Mouse (Mus musculus) neural tube, embryonic 13.5 days (tissue): ENCODE results near the gene Galnt17. TPM values are rescaled to one million over a fixed set of nuclear protein-coding genes. Genes with fewer than 3 reads are reported as not detected.

Experiments used
- ATAC-seq: fragments of 200-750 bp; cut with Nextera tagmentation; 2 replicates; pipeline ENCODE4 v1.8.0; 2017; ENCODE audit warnings: low read depth, mild to moderate bottlenecking, moderate TSS enrichment, moderate library complexity
- H3K27ac ChIP-seq: fragments of 300-500 bp; sonication (generic); replicated peaks from 2 replicates; pipeline ENCODE4 v1.5.1; 2015; ENCODE audit warnings: moderate library complexity, mild to moderate bottlenecking, inconsistent platforms
- H3K27me3 ChIP-seq: fragments of 300-500 bp; sonication (generic); 2 replicates; pipeline ENCODE4 v1.6.1; 2015; ENCODE audit warnings: mild to moderate bottlenecking, inconsistent platforms
- H3K36me3 ChIP-seq: fragments of 300-500 bp; sonication (generic); 2 replicates; pipeline ENCODE4 v1.6.1; 2015; ENCODE audit warnings: mild to moderate bottlenecking, inconsistent platforms
- H3K4me1 ChIP-seq: fragments of 300-500 bp; sonication (generic); replicated peaks from 2 replicates; pipeline ENCODE4 v1.6.1; 2015; ENCODE audit warnings: inconsistent platforms
- H3K4me2 ChIP-seq: fragments of 300-500 bp; sonication (generic); 2 replicates; pipeline ENCODE4 v1.6.1; 2015; ENCODE audit warnings: inconsistent platforms, mild to moderate bottlenecking, moderate library complexity
- H3K4me3 ChIP-seq: fragments of 300-500 bp; sonication (generic); 2 replicates; pipeline ENCODE4 v1.5.1; 2015; ENCODE audit warnings: mild to moderate bottlenecking, inconsistent platforms
- H3K9ac ChIP-seq: fragments of 300-500 bp; sonication (generic); 2 replicates; pipeline ENCODE4 v1.6.1; 2015; ENCODE audit warnings: moderate library complexity, mild to moderate bottlenecking, inconsistent platforms
- H3K9me3 ChIP-seq: fragments of 300-500 bp; sonication (generic); 2 replicates; pipeline ENCODE4 v1.6.1; 2016; ENCODE audit warnings: inconsistent platforms
- WGBS: fragments of 180-500 bp; shearing (Covaris S2); methylation state at CpG from one replicate; pipeline ENCODE4 v1.1.7; 2015; 5-methylcytosine and 5-hydroxymethylcytosine counted together
- polyA plus RNA-seq: library from polyadenylated mRNA; unstranded; fragments of >200 nt; fragmentation: Nextera tagmentation; extraction: Ambion mirVana; gene quantifications from 2 replicates; pipeline ENCODE4 v1.2.1, GENCODE M21; 2015

The Galnt17 gene
- polyA plus RNA-seq, 1 experiment from 2014 or later: 10.7 TPM

DNA sequence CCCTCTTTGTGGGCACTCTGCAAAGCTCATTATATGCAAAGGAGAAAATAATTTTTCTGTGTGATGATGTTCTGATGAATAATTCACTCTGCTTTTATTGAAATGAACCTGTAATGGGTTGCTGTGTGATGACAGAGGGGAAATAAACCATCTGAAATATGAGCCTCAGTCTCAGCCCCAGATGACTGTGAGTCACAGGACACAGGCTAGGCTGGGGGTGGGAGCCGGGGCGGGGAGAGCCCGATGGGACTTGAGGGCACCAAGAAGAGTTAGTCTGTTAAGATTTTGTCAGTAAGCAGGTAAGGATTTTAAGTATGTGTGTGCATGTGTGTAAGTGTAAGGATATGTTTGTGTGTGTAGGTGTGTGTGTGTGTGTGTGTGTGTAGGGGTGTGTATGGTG is 406.6 kb downstream of the Galnt17 start:
- no peak overlapping the region for H3K9ac ChIP-seq
- ATAC-seq: no peak
- WGBS: 82% methylated on average over 3 of the region's 3 CpGs
- no peak overlapping the region for H3K4me2 ChIP-seq
- peaks cover 5% of the 10 kb centered on the region; the same call in 1 of the 2 replicates for H3K36me3 ChIP-seq
- no peaks in the 10 kb centered on the region for H3K9me3 ChIP-seq
- H3K27ac ChIP-seq: no peak overlapping the region
- no peaks in the 10 kb centered on the region for H3K27me3 ChIP-seq
- no peak overlapping the region for H3K4me3 ChIP-seq
- no peaks in the 10 kb centered on the region for H3K4me1 ChIP-seq

DNA sequence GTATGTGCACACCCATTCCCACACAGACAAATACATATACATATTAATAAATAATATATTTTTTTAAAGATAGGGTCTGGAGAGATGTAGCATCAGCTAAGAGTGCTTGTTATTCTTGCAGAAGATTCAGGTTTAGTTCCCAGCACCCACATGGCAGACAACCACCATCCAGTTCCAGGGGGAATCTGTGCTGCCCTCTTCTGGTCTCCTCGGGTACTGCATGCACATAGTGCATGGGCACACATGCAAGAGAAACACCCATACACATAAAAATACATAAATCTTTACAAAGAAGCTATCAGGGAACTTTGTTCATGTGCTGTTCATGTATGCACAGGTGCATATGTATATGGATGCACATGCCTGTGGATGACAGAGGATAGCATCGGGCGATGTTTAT is 412.3 kb downstream of the Galnt17 start:
- Histone ChIP-seq H3K27me3 (no peaks in the 10 kb centered on the region), H3K9me3 (no peaks in the 10 kb centered on the region; the same call in 1 of the 2 replicates), H3K27ac (no peak overlapping the region), H3K4me2 (no peak overlapping the region), H3K4me1 (peaks cover 14% of the 10 kb centered on the region), H3K36me3 (peaks cover 5% of the 10 kb centered on the region; the same call in 1 of the 2 replicates), H3K4me3 (no peak overlapping the region), H3K9ac (no peak overlapping the region)
- 93% methylated on average over 3 of the region's 3 CpGs for WGBS
- no peak for ATAC-seq

GRCm38 (mm10) chr5:130891735-130892134 is 416.6 kb downstream of the Galnt17 start:
- no peaks in the 10 kb centered on the region; the same call in 1 of the 2 replicates for H3K9me3 ChIP-seq
- peaks cover 26% of the 10 kb centered on the region for H3K4me1 ChIP-seq
- no peak overlapping the region for H3K27ac ChIP-seq
- WGBS: 46% methylated on average over 5 of the region's 5 CpGs
- H3K4me2 ChIP-seq: no peak overlapping the region
- no peak for ATAC-seq
- no peaks in the 10 kb centered on the region for H3K27me3 ChIP-seq
- H3K36me3 ChIP-seq: peaks cover 5% of the 10 kb centered on the region; the same call in 1 of the 2 replicates
- H3K9ac ChIP-seq: no peak overlapping the region
- H3K4me3 ChIP-seq: no peak overlapping the region

GRCm38 (mm10) chr5:130880331-130880730 is 428.0 kb downstream of the Galnt17 start:
- Histone ChIP-seq H3K4me2 (no peak overlapping the region), H3K27ac (no peak overlapping the region)

GRCm38 (mm10) chr5:130875391-130875790 is 432.9 kb downstream of the Galnt17 start:
- H3K27ac ChIP-seq: no peak overlapping the region
- no peaks in the 10 kb centered on the region for H3K4me1 ChIP-seq
- no peak overlapping the region for H3K4me3 ChIP-seq
- H3K36me3 ChIP-seq: peaks cover 21% of the 10 kb centered on the region
- 0 out of 2 replicates have a peak, but pooled peaks cover 9% of the 10 kb centered on the region for H3K9me3 ChIP-seq
- WGBS: 81% methylated on average over 3 of the region's 3 CpGs
- no peaks in the 10 kb centered on the region for H3K27me3 ChIP-seq
- H3K9ac ChIP-seq: no peak overlapping the region
- no peak overlapping the region for H3K4me2 ChIP-seq
- no peak for ATAC-seq

More at GRCm38 (mm10) chr5:130880331-130880730, 428.0 kb downstream of the Galnt17 start:
- no peak overlapping the region for H3K4me3 ChIP-seq
- no peak overlapping the region for H3K9ac ChIP-seq
- H3K4me1 ChIP-seq: no peaks in the 10 kb centered on the region
- peaks cover 16% of the 10 kb centered on the region; the same call in 1 of the 2 replicates for H3K36me3 ChIP-seq
- 67% methylated on average over 5 of the region's 5 CpGs for WGBS
- no peaks in the 10 kb centered on the region for H3K27me3 ChIP-seq
- H3K9me3 ChIP-seq: 0 out of 2 replicates have a peak, but pooled peaks cover 3% of the 10 kb centered on the region
- no peak for ATAC-seq

DNA sequence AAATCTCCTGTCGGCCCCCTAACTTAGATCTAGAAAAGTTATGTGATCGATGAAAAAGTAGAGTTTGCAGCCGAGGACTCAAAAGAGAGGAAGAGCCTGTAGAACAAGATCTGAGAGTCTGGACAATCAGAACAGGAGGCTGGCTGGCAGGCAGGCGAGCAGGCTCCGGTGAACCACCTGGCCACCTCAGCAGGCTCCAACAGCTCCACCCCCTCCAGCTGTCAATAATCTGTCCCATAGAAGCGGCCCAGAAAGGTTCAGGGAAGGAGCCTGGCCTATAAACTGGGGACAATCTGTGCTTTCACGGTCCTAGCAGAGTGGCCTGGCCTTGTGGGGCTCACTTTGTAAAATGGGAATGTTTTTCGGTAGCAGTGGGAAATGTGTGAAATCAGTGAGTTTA is 437.2 kb downstream of the Galnt17 start:
- no peak for ATAC-seq
- H3K36me3 ChIP-seq: peaks cover 16% of the 10 kb centered on the region

DNA sequence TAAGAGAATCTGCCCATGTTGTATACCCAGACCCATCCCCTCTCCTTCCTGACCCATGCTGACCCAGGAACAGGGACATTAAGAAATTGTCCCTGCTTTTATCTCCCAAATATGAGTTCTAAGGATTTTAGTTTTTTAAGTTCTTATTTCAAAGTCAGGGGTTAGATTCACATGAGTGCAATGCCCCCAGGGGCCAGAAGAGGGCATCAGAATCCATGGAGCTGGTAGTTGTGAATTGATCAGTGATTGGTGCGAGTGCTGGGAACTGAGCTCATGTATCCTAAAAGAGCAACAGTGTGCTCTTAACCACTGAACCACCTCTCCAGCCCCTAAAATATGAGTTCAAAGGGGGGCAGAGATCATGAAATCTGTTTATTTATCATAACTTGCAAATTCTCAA is 438.4 kb downstream of the Galnt17 start:
- 75% methylated on average over 1 of the region's 1 CpGs for WGBS
- no peak overlapping the region for H3K9ac ChIP-seq
- no peak overlapping the region for H3K4me3 ChIP-seq
- H3K4me1 ChIP-seq: no peaks in the 10 kb centered on the region
- no peak for ATAC-seq
- 0 out of 2 replicates have a peak, but pooled peaks cover 11% of the 10 kb centered on the region for H3K9me3 ChIP-seq
- H3K36me3 ChIP-seq: peaks cover 8% of the 10 kb centered on the region
- H3K4me2 ChIP-seq: no peak overlapping the region
- no peaks in the 10 kb centered on the region for H3K27me3 ChIP-seq
- H3K27ac ChIP-seq: no peak overlapping the region

More for the DNA sequence above, 437.2 kb downstream of the Galnt17 start:
- Histone ChIP-seq H3K27ac (no peak overlapping the region), H3K9ac (no peak overlapping the region), H3K27me3 (no peaks in the 10 kb centered on the region), H3K4me3 (no peak overlapping the region), H3K4me1 (no peaks in the 10 kb centered on the region), H3K9me3 (0 out of 2 replicates have a peak, but pooled peaks cover 11% of the 10 kb centered on the region), H3K4me2 (no peak overlapping the region)
- 69% methylated on average over 8 of the region's 8 CpGs for WGBS

GRCm38 (mm10) chr5:130862302-130862701 is 446.0 kb downstream of the Galnt17 start:
- Histone ChIP-seq H3K36me3 (no peaks in the 10 kb centered on the region), H3K9me3 (no peaks in the 10 kb centered on the region), H3K4me3 (no peak overlapping the region), H3K4me2 (no peak overlapping the region), H3K27ac (no peak overlapping the region), H3K4me1 (no peaks in the 10 kb centered on the region), H3K9ac (no peak overlapping the region), H3K27me3 (0 out of 2 replicates have a peak, but pooled peaks cover 3% of the 10 kb centered on the region)
- WGBS: 66% methylated on average over 5 of the region's 5 CpGs
- no peak for ATAC-seq

GRCm38 (mm10) chr5:130859736-130860135 is 448.6 kb downstream of the Galnt17 start:
- no peak overlapping the region for H3K27ac ChIP-seq
- no peaks in the 10 kb centered on the region for H3K36me3 ChIP-seq
- H3K4me2 ChIP-seq: no peak overlapping the region
- H3K4me3 ChIP-seq: no peak overlapping the region
- no peak overlapping the region for H3K9ac ChIP-seq
- 49% methylated on average over 5 of the region's 6 CpGs for WGBS
- H3K9me3 ChIP-seq: no peaks in the 10 kb centered on the region
- H3K27me3 ChIP-seq: 0 out of 2 replicates have a peak, but pooled peaks cover 3% of the 10 kb centered on the region
- ATAC-seq: no peak
- no peaks in the 10 kb centered on the region for H3K4me1 ChIP-seq

DNA sequence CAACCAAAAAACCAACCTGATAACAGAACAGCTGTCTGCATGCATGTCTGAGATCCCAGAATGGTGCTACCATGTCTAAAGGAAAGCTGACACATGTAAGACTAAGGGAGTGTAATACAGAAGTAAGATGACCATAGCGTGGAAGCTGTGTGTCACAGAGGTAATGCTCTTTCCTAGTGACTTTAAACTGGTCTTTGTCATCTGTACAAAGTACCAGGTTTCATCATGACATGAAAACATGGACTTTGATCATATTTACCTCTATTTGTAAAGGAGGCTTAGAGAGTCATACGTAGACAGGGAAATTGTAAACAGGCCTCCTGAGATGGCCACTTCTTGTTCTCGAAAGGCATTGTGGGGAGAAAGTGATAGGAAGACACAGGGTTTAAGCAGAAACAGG is 449.6 kb downstream of the Galnt17 start:
- no peak overlapping the region for H3K4me3 ChIP-seq
- H3K9ac ChIP-seq: no peak overlapping the region
- H3K4me1 ChIP-seq: no peaks in the 10 kb centered on the region
- WGBS: 86% methylated on average over 3 of the region's 3 CpGs
- no peaks in the 10 kb centered on the region for H3K9me3 ChIP-seq
- H3K4me2 ChIP-seq: no peak overlapping the region
- H3K36me3 ChIP-seq: no peaks in the 10 kb centered on the region
- 0 out of 2 replicates have a peak, but pooled peaks cover 3% of the 10 kb centered on the region for H3K27me3 ChIP-seq
- ATAC-seq: no peak
- H3K27ac ChIP-seq: no peak overlapping the region

GRCm38 (mm10) chr5:130858148-130858547 is 450.1 kb downstream of the Galnt17 start:
- Histone ChIP-seq H3K36me3 (no peaks in the 10 kb centered on the region), H3K9me3 (no peaks in the 10 kb centered on the region), H3K27me3 (0 out of 2 replicates have a peak, but pooled peaks cover 3% of the 10 kb centered on the region), H3K4me3 (no peak overlapping the region), H3K27ac (no peak overlapping the region), H3K9ac (no peak overlapping the region), H3K4me2 (no peak overlapping the region), H3K4me1 (no peaks in the 10 kb centered on the region)
- 25% methylated on average over 8 of the region's 8 CpGs for WGBS
- peak; percentile 66; the same call in 1 of the 2 replicates for ATAC-seq

GRCm38 (mm10) chr5:130854430-130854829 is 453.9 kb downstream of the Galnt17 start:
- Histone ChIP-seq H3K27me3 (0 out of 2 replicates have a peak, but pooled peaks cover 3% of the 10 kb centered on the region), H3K4me2 (no peak overlapping the region), H3K4me3 (no peak overlapping the region), H3K4me1 (peaks cover 8% of the 10 kb centered on the region), H3K9ac (no peak overlapping the region), H3K9me3 (no peaks in the 10 kb centered on the region), H3K27ac (no peak overlapping the region), H3K36me3 (no peaks in the 10 kb centered on the region)
- WGBS: 89% methylated on average over 7 of the region's 7 CpGs
- no peak for ATAC-seq

GRCm38 (mm10) chr5:130853371-130853770 is 454.9 kb downstream of the Galnt17 start:
- WGBS: 1% methylated on average over 10 of the region's 10 CpGs
- H3K9me3 ChIP-seq: no peaks in the 10 kb centered on the region
- no peak for ATAC-seq
- no peak overlapping the region for H3K9ac ChIP-seq
- no peak overlapping the region for H3K4me3 ChIP-seq
- H3K4me2 ChIP-seq: no peak overlapping the region
- H3K4me1 ChIP-seq: peaks cover 8% of the 10 kb centered on the region
- H3K27ac ChIP-seq: no peak overlapping the region
- no peaks in the 10 kb centered on the region for H3K27me3 ChIP-seq
- no peaks in the 10 kb centered on the region for H3K36me3 ChIP-seq
